Mouse (Mus musculus) heart, postnatal 4 days (tissue): ENCODE results near the gene Adck1. TPM values are rescaled to one million over a fixed set of nuclear protein-coding genes. Genes with fewer than 3 reads are reported as not detected.
A peak's percentile ranks its signal among the peaks of the same experiment; 100 is the strongest.
"Not testable (repeated sequence)": the region's sequence is repeated elsewhere in the genome, so short reads cannot be mapped to it uniquely, and the experiment has no call there.

ENCODE experiments used
- DNase-seq: peaks from one replicate; pipeline ENCODE4 v3.0.0; 2021
- total RNA-seq, 2 experiments: library from RNA; stranded (reverse); gene quantifications; 2 replicates each; pipeline ENCODE4 v1.2.3; 2021

Gene Adck1
- total RNA-seq, 2 experiments from 2014 or later = 21.6 to 21.9 TPM

DNA sequence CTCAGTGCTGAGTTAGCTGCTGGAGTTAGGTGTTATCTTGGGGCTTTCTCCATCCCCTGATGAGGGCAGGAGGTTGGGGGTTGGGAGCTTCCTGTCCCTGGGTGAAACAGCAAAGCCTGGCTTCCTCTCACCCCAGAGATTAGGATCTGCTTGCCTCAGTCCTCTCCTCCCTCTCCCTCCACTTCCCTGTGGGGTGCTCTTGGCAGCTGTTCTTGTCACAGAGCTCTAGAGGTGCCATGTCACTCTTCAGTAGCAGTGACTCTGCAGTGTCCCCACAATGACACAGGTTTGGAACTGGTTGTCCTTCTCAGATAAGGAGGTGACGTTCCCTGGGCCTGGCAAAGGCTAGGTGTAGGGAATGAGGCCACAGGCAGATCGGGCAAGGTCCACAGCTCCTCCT lies 68.4 kb downstream of the Adck1 start:
- peak; percentile 9 for DNase-seq

GRCm38 (mm10) chr12:88432277-88432676 lies 71.9 kb downstream of the Adck1 start:
- DNase-seq = no peak

GRCm38 (mm10) chr12:88433171-88433570 lies 72.8 kb downstream of the Adck1 start:
- DNase-seq = no peak

DNA sequence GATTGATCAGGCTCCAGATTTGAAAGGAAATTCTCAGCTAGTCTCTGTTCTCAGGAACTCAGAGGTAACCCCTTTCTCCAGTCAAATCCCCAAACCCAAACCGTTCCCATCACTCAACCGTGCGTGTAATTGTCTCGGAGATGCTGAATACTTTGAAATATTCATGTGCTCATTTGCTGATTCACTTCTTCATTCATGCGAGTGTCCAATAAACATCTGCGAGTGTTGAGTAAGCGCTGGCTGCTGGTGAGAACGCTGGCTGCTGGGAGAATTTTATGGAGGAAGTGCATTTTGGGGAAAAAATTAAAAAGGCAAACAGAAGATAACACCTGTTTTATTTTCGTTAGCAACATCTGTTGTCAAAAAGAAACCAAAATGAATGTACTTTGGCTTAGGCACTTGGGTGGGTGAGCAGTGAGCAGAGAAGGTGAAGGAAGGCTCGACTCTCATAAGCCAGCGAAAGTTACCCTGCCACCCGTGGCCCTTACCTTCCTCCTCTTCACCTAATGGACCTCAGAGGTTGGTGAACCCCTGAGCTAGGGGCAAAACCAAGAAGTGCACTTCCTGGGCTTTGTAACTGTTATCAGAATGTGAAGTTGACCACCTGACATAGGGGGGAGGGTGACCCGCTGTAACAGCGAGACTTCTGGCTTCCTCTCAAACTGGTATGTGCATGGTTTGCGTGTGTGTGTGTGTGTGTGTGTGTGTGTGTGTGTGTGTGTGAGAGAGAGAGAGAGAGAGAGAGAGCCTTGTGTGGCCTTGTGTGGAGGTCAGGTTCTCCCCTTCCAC lies 76.8 kb downstream of the Adck1 start:
- no peak for DNase-seq

DNA sequence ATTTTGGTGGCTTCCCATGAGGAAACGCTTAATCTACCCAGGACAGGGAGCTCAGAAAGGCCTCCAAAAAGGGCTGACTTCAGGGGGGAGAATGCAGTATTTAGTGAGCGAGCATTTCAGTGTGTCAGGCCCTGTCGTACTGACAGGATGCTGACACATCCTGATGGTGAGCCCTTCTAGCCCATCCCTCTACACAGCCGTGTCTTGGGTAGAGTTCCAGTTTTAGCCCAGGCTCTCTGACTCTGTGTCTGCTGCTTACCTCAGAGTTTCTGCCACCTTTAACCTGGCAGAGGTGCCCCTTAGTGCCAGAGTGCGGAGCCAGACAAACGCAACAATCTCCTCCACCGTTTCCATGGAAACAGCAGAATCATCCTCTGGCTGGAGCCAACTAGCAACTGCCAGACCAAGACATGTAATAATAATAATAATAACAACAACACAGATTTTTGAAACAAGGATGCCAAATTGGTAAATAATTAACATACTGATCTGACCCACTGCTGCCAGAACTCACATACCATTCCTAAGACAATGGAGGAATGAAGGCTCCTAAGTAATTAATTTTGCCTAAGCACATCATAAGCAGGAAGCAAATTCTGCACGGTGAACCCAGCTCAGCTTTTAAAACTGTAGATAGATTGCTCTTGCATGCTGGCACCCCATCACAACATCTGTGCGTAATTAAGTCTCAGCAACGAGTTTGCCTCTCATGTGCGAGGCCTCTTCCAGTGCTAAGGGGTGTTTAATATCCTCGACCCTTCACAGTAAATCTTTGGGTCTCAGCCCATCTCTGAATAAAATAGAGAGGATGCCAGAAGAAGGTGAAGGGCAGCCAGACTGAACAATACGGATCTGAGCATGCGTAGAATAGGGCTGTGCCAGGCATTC lies 81.8 kb downstream of the Adck1 start:
- no peak for DNase-seq

- DNase-seq = peak; percentile 16
Observed at GRCm38 (mm10) chr12:88444040-88444439, 83.7 kb downstream of the Adck1 start.

DNA sequence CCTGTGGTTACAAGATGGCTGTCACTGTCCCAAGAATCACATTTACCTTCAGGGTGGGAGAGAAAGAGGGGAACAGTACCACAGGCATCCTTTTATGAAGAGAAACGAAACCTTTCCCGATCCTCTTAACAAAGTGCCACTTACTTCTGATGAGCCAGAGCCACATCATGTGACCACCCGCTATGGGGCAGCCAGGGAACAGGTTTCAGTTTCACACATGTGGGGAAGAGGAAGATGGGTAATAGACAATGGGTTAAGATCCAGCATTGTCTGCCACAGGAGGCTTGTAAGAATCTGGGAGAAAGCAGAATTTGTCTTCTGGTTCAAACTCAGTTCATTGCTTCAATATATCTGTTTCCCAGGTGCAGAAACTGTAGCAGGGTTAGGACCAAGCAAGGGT lies 85.1 kb downstream of the Adck1 start:
- no peak for DNase-seq

- no peak for DNase-seq
Observed at GRCm38 (mm10) chr12:88450658-88451563, 90.6 kb downstream of the Adck1 start.

- DNase-seq = no peak
Observed at GRCm38 (mm10) chr12:88454701-88455410, 94.5 kb downstream of the Adck1 start.

GRCm38 (mm10) chr12:88457021-88457420 lies 96.7 kb downstream of the Adck1 start:
- no peak for DNase-seq

GRCm38 (mm10) chr12:88458936-88459335 lies 98.6 kb downstream of the Adck1 start:
- no peak for DNase-seq

- no peak for DNase-seq
Observed at GRCm38 (mm10) chr12:88459461-88459860, 99.1 kb downstream of the Adck1 start.

DNA sequence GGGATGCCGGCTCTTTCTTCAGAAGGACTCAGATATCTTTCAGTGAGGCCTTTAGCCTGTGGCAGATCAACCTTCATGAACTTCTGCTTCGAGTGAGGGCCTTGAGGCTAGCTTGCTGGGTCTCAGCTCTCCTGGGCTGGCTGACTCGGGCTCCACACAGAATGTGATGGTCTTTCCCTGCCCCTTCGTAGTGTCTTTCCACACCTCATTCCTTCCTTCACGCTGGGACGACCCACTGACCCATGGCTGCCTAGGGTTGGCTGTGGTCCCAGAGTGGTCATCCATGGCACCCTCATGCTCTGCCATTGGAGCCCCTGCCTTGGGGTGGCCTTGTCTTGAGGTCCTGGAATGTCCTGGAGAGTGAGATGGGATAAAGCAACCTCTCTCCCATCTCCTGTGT lies 100.7 kb downstream of the Adck1 start:
- no peak for DNase-seq

DNA sequence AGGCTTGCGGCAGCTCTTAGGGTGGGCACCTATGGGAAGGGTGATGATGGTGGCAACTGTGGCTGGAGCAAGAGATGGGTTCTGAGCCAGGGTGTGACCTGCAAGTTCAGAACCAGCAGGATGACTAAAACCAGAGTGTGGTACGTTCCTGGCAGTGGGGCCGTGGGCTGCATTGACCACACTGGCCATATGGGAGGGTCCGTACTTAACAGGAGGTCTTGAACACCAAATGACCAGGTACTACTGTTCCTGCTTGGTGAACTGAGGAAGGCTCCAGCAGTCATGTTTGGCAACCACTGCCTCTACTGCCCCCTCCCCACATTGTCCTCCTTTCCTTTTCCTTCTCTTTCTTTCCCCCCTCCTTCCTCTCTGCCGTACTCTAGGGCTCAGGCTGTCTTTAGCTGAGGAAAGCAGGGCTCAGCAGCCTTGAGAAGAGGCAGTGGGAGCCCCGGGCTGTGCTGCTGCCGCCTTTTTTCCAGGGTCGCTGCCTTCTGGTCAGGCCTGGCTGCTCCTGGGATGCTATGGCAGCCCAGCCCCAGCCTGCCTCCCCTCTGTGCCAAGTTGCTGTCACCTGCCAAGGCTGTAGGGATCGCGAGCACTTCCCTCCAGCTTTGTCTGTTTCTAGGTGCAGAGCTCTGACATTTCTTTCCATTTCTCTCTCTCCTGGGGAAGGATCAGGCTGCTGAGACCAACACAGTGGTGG lies 103.4 kb downstream of the Adck1 start:
- DNase-seq = no peak

DNA sequence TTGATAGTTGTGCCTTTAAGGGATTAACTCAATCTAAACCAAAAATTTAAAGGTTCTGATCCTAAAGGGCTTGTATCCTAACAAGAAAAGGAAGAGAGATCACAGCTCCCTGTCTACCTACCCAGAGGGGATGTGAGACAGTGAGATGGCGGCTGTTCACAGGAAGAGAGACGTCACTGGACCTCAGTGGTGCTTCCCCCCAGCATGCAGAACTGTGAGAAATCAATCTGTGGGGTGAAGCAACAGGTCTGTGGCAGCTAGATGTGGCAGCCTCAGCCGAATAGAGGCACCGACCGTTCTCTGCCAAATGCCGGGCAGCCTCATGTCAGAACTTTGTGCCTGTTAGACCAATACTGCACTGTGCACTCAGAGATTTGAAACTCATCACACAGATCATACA lies 106.4 kb downstream of the Adck1 start:
- DNase-seq = no peak

DNA sequence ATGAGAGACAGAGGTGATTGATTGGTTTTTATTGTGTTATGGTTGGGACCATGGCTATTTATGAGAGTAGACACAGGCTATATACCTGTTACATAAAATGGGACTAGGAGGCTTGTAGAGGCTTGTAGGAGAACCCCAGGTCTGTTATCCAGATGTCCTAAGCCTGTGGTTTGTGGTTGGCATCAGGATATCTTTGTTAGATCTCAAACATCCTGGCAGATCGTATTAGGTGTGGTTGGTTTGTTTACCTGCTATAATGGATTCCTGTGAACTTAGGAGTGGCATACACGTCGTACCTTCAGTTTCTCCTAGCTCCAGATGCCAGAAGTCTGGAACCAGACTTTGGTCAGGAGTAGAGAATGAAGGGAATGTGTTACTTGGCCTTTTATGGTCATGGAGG lies 106.9 kb downstream of the Adck1 start:
- no peak for DNase-seq

GRCm38 (mm10) chr12:88467935-88468465 lies 107.6 kb downstream of the Adck1 start:
- no peak for DNase-seq

DNA sequence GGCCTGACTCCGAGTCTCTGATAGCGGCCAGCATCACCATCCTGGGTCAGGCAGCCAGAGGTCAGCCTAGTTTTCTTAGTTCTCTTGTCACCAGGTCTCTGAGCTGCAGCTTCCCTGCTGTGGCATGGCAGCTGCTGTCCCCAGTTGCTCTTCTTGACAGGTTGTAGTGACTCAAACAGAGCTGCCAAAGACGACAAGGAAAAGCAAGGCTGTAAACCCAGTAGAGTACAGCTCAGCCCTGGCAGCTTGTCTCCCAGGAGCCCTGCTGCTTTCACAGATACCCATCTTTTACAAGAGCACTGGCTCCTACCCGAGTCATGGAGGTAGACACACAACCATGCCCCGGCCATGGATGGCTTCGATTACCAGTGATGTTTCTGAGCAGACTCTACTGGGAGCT lies 108.3 kb downstream of the Adck1 start:
- no peak for DNase-seq

- DNase-seq = not testable (repeated sequence)
Observed at GRCm38 (mm10) chr12:88471884-88472283, 111.5 kb downstream of the Adck1 start.

- no peak for DNase-seq
Observed at GRCm38 (mm10) chr12:88472832-88473231, 112.5 kb downstream of the Adck1 start.

DNA sequence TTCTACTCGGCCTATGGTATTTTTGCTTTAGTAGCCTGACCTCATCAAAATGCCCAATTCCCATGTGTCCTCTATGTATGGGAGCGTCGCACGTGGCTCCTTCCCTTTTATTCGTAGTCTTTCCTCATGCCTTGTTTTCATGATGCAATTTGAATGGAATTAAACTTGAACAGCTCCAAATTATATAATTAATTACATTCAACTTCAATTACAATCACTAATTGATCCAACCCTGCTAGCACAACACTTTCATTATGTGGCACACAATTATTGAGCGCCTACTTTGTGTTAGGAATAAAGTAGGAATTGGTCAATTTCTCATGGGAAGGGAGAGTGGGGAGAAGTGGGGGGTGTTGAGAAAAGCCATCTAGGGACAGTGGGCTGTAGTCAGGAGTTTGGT lies 113.4 kb downstream of the Adck1 start:
- no peak for DNase-seq
